Mouse (Mus musculus): ENCODE measurements around the gene Jmjd7. TPM values are rescaled to one million over a fixed set of nuclear protein-coding genes. Genes with fewer than 3 reads are reported as not detected.

The Jmjd7 gene
- total RNA-seq, 1 experiment from 2014 or later: 6.1 TPM

GRCm38 (mm10) chr2:120076076-120076705 lies 48.9 kb downstream of the Jmjd7 start:
- ATAC-seq (replicated peaks in 1 of 2; ENCODE audit: insufficient read depth in 1 of 2, low FRiP score in 2 of 2, low TSS enrichment in 1 of 2, low read depth in 1 of 2, poor library complexity in 2 of 2, severe bottlenecking in 2 of 2): peak; percentile 71 to 75

Other genes with a start within 250 kb of the Jmjd7 start
- 9.2 and 10.5 TPM in 2 replicates for gene Rpap1, start 239.9 kb upstream of the Jmjd7 start, total RNA-seq (2017)
- 0.50 TPM in 2 replicates for gene Tyro3, start 229.8 kb upstream of the Jmjd7 start, total RNA-seq (2017)
- 101 and 124 TPM in 2 replicates for gene Mga, start 130.3 kb upstream of the Jmjd7 start, total RNA-seq (2017)
- 7.7 and 11.1 TPM in 2 replicates for gene Mapkbp1, start 54.8 kb upstream of the Jmjd7 start, total RNA-seq (2017)
- 0.15 and 1.4 TPM in 2 replicates for gene Gm28042, start within 50 bp of the Jmjd7 start, total RNA-seq (2017)
- 0.38 and 3.4 TPM in 2 replicates for gene Pla2g4b, start 5.9 kb downstream of the Jmjd7 start, total RNA-seq (2017)
- gene Ehd4, start 127.1 kb downstream of the Jmjd7 start, total RNA-seq (2017): 34.2 and 36.0 TPM in 2 replicates
- gene Pla2g4e, start 217.9 kb downstream of the Jmjd7 start, total RNA-seq (2017): not detected in 2 replicates